Mouse (Mus musculus) left cerebral cortex, adult 2 months (tissue): ENCODE measurements at regions not wholly inside any gene's neighbourhood (a gene's known extent, or its start where the extent isn't known, plus 50 kb on each side); places are given as distances from the start of the nearest gene placed in this dataset.

Source experiments
- DNase-seq, 2 experiments: peaks; one replicate each; pipeline ENCODE4 v3.0.0; 2021 to 2022; ENCODE audit warnings: low spot score in 2 of 2, mixed read lengths in 1 of 2; ENCODE audit errors: extremely low spot score in 1 of 2
- H3K27ac ChIP-seq: fragments of 200-600 bp; 2 replicates; pipeline ENCODE4 v1.8.1; 2022
- H3K4me3 ChIP-seq: fragments of 200-600 bp; 2 replicates; pipeline ENCODE4 v1.8.1; 2022
- CTCF ChIP-seq: fragments of 200-600 bp; IDR thresholded peaks from 2 replicates; pipeline ENCODE4 v1.8.1; 2022; ENCODE audit warnings: antibody characterized with exemption, mild to moderate bottlenecking, moderate library complexity
- intact Hi-C: fragments of 180-260 bp; cut with DNase I; formaldehyde crosslinking; loops from one replicate; pipeline ENCODE4 v1.15.1; 2025

- intact Hi-C loops: no loop called here
- TF ChIP-seq CTCF: no peak
- DNase-seq: no peak
- H3K27ac ChIP-seq: no peak overlapping the region
- no peak overlapping the region for H3K4me3 ChIP-seq
Observed at GRCm38 (mm10) chr13:55984772-55985171, 148.8 kb upstream of the Pitx1 start.

- no peak overlapping the region for H3K4me3 ChIP-seq
- no peak overlapping the region for H3K27ac ChIP-seq
- intact Hi-C loops: no loop called here
Observed at GRCm38 (mm10) chr13:55983851-55984250, 147.9 kb upstream of the Pitx1 start.

GRCm38 (mm10) chr13:55981041-55981440 lies 145.0 kb upstream of the Pitx1 start:
- TF ChIP-seq CTCF: no peak
- DNase-seq: no peak
- intact Hi-C loops: no loop called here

More at GRCm38 (mm10) chr13:55983851-55984250, 147.9 kb upstream of the Pitx1 start:
- TF ChIP-seq CTCF: no peak; the same call in 1 of the 2 replicates
- DNase-seq: no peak

GRCm38 (mm10) chr13:55977902-55978301 lies 141.9 kb upstream of the Pitx1 start:
- intact Hi-C loops: no loop called here
- Histone ChIP-seq H3K27ac (no peak overlapping the region), H3K4me3 (no peak overlapping the region)
- no peak for DNase-seq
- no peak for TF ChIP-seq CTCF

More at GRCm38 (mm10) chr13:55981041-55981440, 145.0 kb upstream of the Pitx1 start:
- Histone ChIP-seq H3K4me3 (no peak overlapping the region), H3K27ac (no peak overlapping the region)

GRCm38 (mm10) chr13:55976911-55977381 lies 141.0 kb upstream of the Pitx1 start:
- DNase-seq: no peak
- H3K4me3 ChIP-seq: no peak overlapping the region
- intact Hi-C loops: no loop called here
- no peak for TF ChIP-seq CTCF
- H3K27ac ChIP-seq: no peak overlapping the region

GRCm38 (mm10) chr13:55974105-55974504 lies 138.1 kb upstream of the Pitx1 start:
- H3K4me3 ChIP-seq: no peak overlapping the region
- peak; percentile 38 for TF ChIP-seq CTCF
- no peak for DNase-seq
- no peak overlapping the region for H3K27ac ChIP-seq
- intact Hi-C loops: no loop called here

- no peak; the same call in 1 of the 2 replicates for TF ChIP-seq CTCF
- no peak overlapping the region for H3K4me3 ChIP-seq
- H3K27ac ChIP-seq: no peak overlapping the region
- intact Hi-C loops: no loop called here
- no peak for DNase-seq
Observed at GRCm38 (mm10) chr13:55970687-55971086, 134.7 kb upstream of the Pitx1 start.

GRCm38 (mm10) chr13:55969473-55969872 lies 133.5 kb upstream of the Pitx1 start:
- Histone ChIP-seq H3K27ac (no peak overlapping the region), H3K4me3 (no peak overlapping the region)
- intact Hi-C loops: no loop called here
- no peak; the same call in 1 of the 2 replicates for TF ChIP-seq CTCF
- DNase-seq: no peak

- no peak for TF ChIP-seq CTCF
- intact Hi-C loops: no loop called here
Observed at GRCm38 (mm10) chr13:55967151-55967550, 131.2 kb upstream of the Pitx1 start.

GRCm38 (mm10) chr13:55963005-55963620 lies 127.1 kb upstream of the Pitx1 start:
- intact Hi-C loops: loop anchor here (5.0 kb wide), 1 partner anchor 136 kb away; no protein-coding TSS in a partner anchor
- H3K4me3 ChIP-seq: no peak overlapping the region
- peak; percentile 60 to 65 for DNase-seq

More at GRCm38 (mm10) chr13:55967151-55967550, 131.2 kb upstream of the Pitx1 start:
- no peak for DNase-seq
- Histone ChIP-seq H3K27ac (no peak overlapping the region), H3K4me3 (no peak overlapping the region)

GRCm38 (mm10) chr13:55962254-55962866 lies 126.4 kb upstream of the Pitx1 start:
- DNase-seq: no peak
- no peak overlapping the region for H3K27ac ChIP-seq
- no peak overlapping the region for H3K4me3 ChIP-seq
- TF ChIP-seq CTCF: no peak
- intact Hi-C loops: loop anchor here (5.0 kb wide), 1 partner anchor 135 kb away; no protein-coding TSS in a partner anchor

More at GRCm38 (mm10) chr13:55963005-55963620, 127.1 kb upstream of the Pitx1 start:
- H3K27ac ChIP-seq: no peak overlapping the region
- TF ChIP-seq CTCF: peak; percentile 66

GRCm38 (mm10) chr13:55954346-55954745 lies 118.4 kb upstream of the Pitx1 start:
- Histone ChIP-seq H3K4me3 (no peak overlapping the region), H3K27ac (no peak overlapping the region)
- DNase-seq: no peak
- TF ChIP-seq CTCF: no peak
- intact Hi-C loops: no loop called here
